10 mouse cellular contexts compared by ENCODE assay signal in genomic region chr2:68436305-68436704, GRCm38 (mm10). TPM values are rescaled to one million over a fixed set of nuclear protein-coding genes. Genes with fewer than 3 reads are reported as not detected.
DNase-seq lines count a peak whose midpoint lies in the region; ATAC-seq and TF ChIP-seq lines count a peak whose summit lies in the region.
"Had no signal": no experiment of that assay in that cellular context is flagged by ENCODE, and none has a peak within 500 bp of the region (broad histone marks: within the 10 kb centered on the region; RNA-seq: fewer than 3 reads in every experiment).

No protein-coding gene starts in this region.

- TF ChIP-seq CTCF in embryonic fibroblast, embryonic 13.5 days (IDR thresholded peaks at IDR 0.05; ENCODE audit: borderline replicate concordance, insufficient read depth, low read length): no peak

- peak overlapping the region; percentile 10; the same call in 1 of the 2 replicates for H3K4me3 ChIP-seq in kidney, embryonic 14.5 days (ENCODE audit: low read length)
- H3K4me3 ChIP-seq in embryonic fibroblast, embryonic 13.5 days (ENCODE audit: insufficient read depth, low read length): peak overlapping the region; percentile 4; the same call in 1 of the 2 replicates
- H3K4me3 ChIP-seq in intestine, embryonic 15.5 days (replicated peaks): 0 out of 2 replicates have a peak overlapping the region, but pooled peaks have one; percentile 2
- no peak overlapping the region for H3K4me3 ChIP-seq in midbrain, embryonic 15.5 days

- no peaks in the 10 kb centered on the region for H3K36me3 ChIP-seq in kidney, embryonic 14.5 days (ENCODE audit: control insufficient read depth, insufficient read depth, low read length)
- no peaks in the 10 kb centered on the region for H3K36me3 ChIP-seq in intestine, embryonic 15.5 days
- H3K36me3 ChIP-seq in midbrain, embryonic 15.5 days (replicated peaks): no peaks in the 10 kb centered on the region

- no peaks in the 10 kb centered on the region for H3K9me3 ChIP-seq in kidney, embryonic 14.5 days (ENCODE audit: control insufficient read depth, low read length)
- H3K9me3 ChIP-seq in intestine, embryonic 15.5 days: no peaks in the 10 kb centered on the region
- H3K9me3 ChIP-seq in midbrain, embryonic 15.5 days: no peaks in the 10 kb centered on the region

- H3K4me2 ChIP-seq in kidney, embryonic 14.5 days (replicated peaks; ENCODE audit: low read depth, low read length): peak overlapping the region; percentile 38
- H3K4me2 ChIP-seq in intestine, embryonic 15.5 days (replicated peaks): peak overlapping the region; percentile 48
- H3K4me2 ChIP-seq in midbrain, embryonic 15.5 days: peak overlapping the region; percentile 34

- no peak overlapping the region for H3K9ac ChIP-seq in kidney, embryonic 14.5 days (ENCODE audit: low read depth, low read length)
- no peak overlapping the region for H3K9ac ChIP-seq in intestine, embryonic 15.5 days
- H3K9ac ChIP-seq in midbrain, embryonic 15.5 days: no peak overlapping the region

- H3K4me1 ChIP-seq in kidney, embryonic 14.5 days (ENCODE audit: control insufficient read depth, insufficient read depth, low read length): peaks cover 36% of the 10 kb centered on the region
- peaks cover 10% of the 10 kb centered on the region for H3K4me1 ChIP-seq in embryonic fibroblast, embryonic 13.5 days (ENCODE audit: control insufficient read depth, insufficient read depth, low read length)
- H3K4me1 ChIP-seq in intestine, embryonic 15.5 days (replicated peaks): peaks cover 14% of the 10 kb centered on the region
- peaks cover 22% of the 10 kb centered on the region for H3K4me1 ChIP-seq in midbrain, embryonic 15.5 days

- WGBS in kidney, embryonic 14.5 days: 8% methylated on average over 10 of the region's 10 CpGs
- 24% methylated on average over 10 of the region's 10 CpGs for WGBS in intestine, embryonic 15.5 days
- 60% methylated on average over 10 of the region's 10 CpGs for WGBS in midbrain, embryonic 15.5 days

- H3K27me3 ChIP-seq in kidney, embryonic 14.5 days (ENCODE audit: control insufficient read depth, insufficient read depth, low read length): no peaks in the 10 kb centered on the region
- H3K27me3 ChIP-seq in intestine, embryonic 15.5 days (replicated peaks): no peaks in the 10 kb centered on the region; the same call in 1 of the 2 replicates
- no peaks in the 10 kb centered on the region for H3K27me3 ChIP-seq in midbrain, embryonic 15.5 days (replicated peaks)
- H3K27me3 ChIP-seq: Patski had no signal

- TF ChIP-seq POLR2A in embryonic fibroblast, embryonic 13.5 days (IDR thresholded peaks at IDR 0.05; ENCODE audit: low read depth, low read length): no peak

- DNase-seq in kidney, postnatal 4 days: no peak
- no peak for DNase-seq in embryo, embryonic 10 days (ENCODE audit: low spot score)
- no peak for DNase-seq in gastrocnemius, adult 8-10 months (ENCODE audit: low spot score in 2 of 2)
- DNase-seq: cerebellum, adult 9-11 months; kidney, postnatal 36 days had no signal

- H3K27ac ChIP-seq in kidney, embryonic 14.5 days (ENCODE audit: low read depth, low read length): no peak overlapping the region
- no peak overlapping the region for H3K27ac ChIP-seq in embryonic fibroblast, embryonic 13.5 days (ENCODE audit: insufficient read depth, low read length)
- no peak overlapping the region for H3K27ac ChIP-seq in intestine, embryonic 15.5 days
- no peak overlapping the region for H3K27ac ChIP-seq in midbrain, embryonic 15.5 days

- no peak for ATAC-seq in kidney, embryonic 14.5 days (ENCODE audit: low FRiP score, low TSS enrichment)
- peak; percentile 24 for ATAC-seq in intestine, embryonic 15.5 days
- ATAC-seq in midbrain, embryonic 15.5 days (replicated peaks): no peak
- ATAC-seq: Patski had no signal

RNA-seq across cellular contexts. Expression of gene Stk39, which starts 35.8 kb away (rescaled TPM):
- polyA plus RNA-seq in kidney, embryonic 14.5 days (2014; fragmentation: Nextera tagmentation; extraction: Ambion mirVana): 20.7 and 30.0 TPM in 2 replicates
- 26.3 and 26.4 TPM in 2 replicates for polyA plus RNA-seq in embryonic fibroblast, embryonic 13.5 days (2011; ENCODE audit: insufficient read length, low read depth, missing spikeins)
- 14.2 and 14.5 TPM in 2 replicates for polyA plus RNA-seq in intestine, embryonic 15.5 days (2015; fragmentation: Nextera tagmentation; extraction: Ambion mirVana)
- 22.7 and 24.6 TPM in 2 replicates for polyA plus RNA-seq in midbrain, embryonic 15.5 days (2015; fragmentation: Nextera tagmentation; extraction: Ambion mirVana)
- 1 to 10 TPM; 1.3 to 2.4 (median 2.1) TPM for total RNA-seq in gastrocnemius, adult 8-10 months (2022)
